Mouse (Mus musculus): Measurements from ENCODE around the gene Trcg1. TPM values are rescaled to one million over a fixed set of nuclear protein-coding genes. Genes with fewer than 3 reads are reported as not detected.

Trcg1 gene
- total RNA-seq, 2 experiments from 2014 or later: not detected

GRCm38 (mm10) chr9:57295666-57296065 is 59.3 kb downstream of the Trcg1 start:
- no peak for DNase-seq (ENCODE audit: low spot score in 2 of 2)

DNA sequence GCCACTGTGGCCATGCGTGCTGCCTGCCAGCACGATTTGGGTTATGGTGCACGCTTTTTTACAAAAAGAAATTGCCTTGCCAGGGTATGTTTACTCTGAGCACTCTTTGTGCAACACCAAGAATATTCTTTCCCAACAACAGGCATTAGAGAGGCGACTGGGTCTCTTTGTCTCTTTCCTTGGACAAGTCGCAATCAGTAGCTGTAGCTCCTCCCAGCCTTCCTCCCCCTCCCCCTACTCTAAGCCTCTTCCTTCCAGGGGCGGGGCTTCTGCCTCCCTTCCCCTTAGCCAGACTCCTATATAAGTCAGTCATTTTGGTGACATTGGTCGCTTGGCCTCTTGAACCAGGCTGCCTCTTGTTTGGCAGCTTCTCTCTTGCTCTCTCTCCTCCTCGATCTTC is 59.9 kb downstream of the Trcg1 start:
- no peak for DNase-seq (ENCODE audit: low spot score in 2 of 2)

- no peak for DNase-seq (ENCODE audit: low spot score in 2 of 2)
Measured at GRCm38 (mm10) chr9:57297938-57298337, 61.6 kb downstream of the Trcg1 start.

Other genes with a start within 250 kb of the Trcg1 start
- 10 to 100 TPM; 33.8 to 34.5 TPM for gene Ptpn9, start 241.6 kb upstream of the Trcg1 start, total RNA-seq (2021)
- 10 to 100 TPM; 32.3 to 34.7 TPM for gene Sin3a, start 164.5 kb upstream of the Trcg1 start, total RNA-seq (2021)
- 100 to 1,000 TPM; 127 to 138 TPM for gene Man2c1, start 105.9 kb upstream of the Trcg1 start, total RNA-seq (2021)
- 1 to 10 TPM; 8.5 TPM for gene Neil1, start 88.3 kb upstream of the Trcg1 start, total RNA-seq (2021)
- 10 to 100 TPM; 80.9 to 92.2 TPM for gene Commd4, start 78.2 kb upstream of the Trcg1 start, total RNA-seq (2021)
- gene 1700017B05Rik, start 26.1 kb downstream of the Trcg1 start, total RNA-seq (2021): 10 to 100 TPM; 14.1 to 18.9 TPM
- 10 to 100 TPM; 14.3 TPM for gene Ppcdc, start 203.6 kb downstream of the Trcg1 start, total RNA-seq (2021)
- 100 to 1,000 TPM; 381 to 400 TPM for gene Scamp5, start 231.5 kb downstream of the Trcg1 start, total RNA-seq (2021)

Data from left cerebral cortex, adult 18-20 months (tissue).